Mouse (Mus musculus): ENCODE data around the gene Opcml. TPM values are rescaled to one million over a fixed set of nuclear protein-coding genes. Genes with fewer than 3 reads are reported as not detected.

Opcml gene
- total RNA-seq, 2 experiments from 2014 or later: 1.0 to 1.1 TPM

DNA sequence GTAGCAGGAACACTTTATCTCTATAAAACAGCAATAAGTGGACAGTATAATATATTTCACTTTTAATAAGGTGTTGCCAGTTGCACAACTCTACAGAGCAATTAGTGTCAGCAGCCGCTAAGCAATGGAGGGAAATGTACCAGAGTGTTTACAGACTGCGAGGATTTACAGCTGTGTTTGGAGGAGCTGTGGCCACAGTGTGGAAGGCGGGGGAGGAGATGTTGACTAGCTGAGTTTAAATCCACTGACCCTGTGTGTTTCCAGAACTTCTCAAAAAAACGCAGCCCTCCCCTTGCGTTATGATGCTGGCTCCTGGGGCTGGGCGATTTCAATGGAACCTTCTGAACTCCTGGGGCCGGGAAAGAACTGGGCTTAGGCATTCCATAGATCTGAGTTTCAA is 33.8 kb downstream of the Opcml start:
- DNase-seq: no peak
- intact Hi-C loops (cut with DNase I): no loop called here

DNA sequence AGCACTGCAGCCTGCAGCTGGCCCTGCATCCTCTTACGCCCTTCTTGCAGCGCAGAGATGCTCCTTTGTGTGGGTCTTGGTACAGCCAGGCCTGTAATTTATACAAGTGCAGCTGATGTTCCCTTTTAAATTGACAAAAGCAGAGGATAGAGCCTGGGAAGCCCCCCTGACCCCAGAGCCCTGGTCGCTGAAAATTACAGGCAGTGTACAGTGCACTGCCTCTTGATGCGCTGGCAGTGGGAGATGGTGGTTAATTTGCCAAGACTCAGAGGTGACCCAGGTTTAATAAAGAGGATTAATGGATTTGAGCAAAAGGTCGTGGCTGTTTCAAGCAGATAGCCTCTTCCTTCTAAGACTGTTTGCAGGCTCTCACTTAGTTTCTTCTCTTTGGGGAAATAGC is 39.9 kb downstream of the Opcml start:
- intact Hi-C loops (cut with DNase I): no loop called here
- DNase-seq: no peak

DNA sequence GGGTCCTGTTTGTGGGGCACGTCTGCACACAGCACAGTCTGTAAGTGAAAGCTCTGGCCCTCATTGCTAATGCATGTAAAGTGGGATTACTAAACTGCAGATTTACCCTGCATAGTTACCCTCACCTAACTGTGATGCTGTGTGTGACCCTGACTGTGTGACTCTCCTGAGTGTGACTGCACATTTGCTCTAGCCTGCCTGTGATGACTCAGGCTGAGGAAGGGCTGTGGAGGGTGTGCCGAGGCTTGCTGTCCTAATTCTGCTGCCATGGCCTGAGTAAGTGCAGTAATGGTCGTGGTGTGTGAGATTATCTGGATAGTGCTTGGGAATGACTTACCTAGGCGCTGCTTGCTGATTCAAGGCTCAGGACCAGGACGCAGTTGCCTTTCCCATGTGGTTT is 52.2 kb downstream of the Opcml start:
- intact Hi-C loops (cut with DNase I): no loop called here
- no peak for DNase-seq

DNA sequence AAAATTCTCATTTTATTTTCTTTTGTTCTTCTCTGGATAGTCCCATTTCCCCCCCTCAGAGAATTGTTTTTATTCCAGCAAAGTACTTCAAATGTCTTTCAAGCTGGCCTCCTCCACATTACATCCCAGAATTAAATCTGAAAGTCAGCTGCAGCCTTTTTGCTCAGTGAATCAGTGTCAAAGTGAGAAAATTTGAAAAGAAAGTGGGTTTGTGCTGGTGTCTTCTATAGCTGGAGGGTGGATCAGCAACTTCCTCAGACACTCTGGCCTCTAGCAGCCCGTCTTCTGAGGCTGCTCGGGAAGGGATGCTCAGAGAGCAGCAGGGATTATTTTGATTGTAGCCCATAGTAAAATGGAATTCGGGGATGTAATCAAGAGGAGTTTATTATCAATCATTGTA is 81.0 kb downstream of the Opcml start:
- DNase-seq: no peak
- intact Hi-C loops (cut with DNase I): no loop called here

DNA sequence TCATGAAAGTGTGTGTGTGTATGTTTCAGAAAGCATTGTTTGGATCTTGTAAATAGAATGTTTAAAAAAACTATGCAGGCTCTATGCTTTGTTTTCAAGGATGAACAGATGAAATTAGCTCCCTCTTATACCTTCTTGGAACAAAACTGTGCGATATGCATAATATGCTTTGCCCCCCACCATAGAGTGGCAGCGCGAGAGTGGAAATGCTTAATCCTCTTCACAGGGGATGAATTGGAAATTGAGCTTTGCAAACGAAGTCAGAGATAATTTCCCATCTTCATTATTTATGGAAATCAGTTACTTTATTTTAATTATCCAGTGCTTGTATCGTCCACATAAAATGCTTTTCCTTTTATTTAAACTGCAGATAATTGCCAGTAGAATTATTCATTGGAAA is 99.1 kb downstream of the Opcml start:
- DNase-seq: no peak
- intact Hi-C loops (cut with DNase I): no loop called here

DNA sequence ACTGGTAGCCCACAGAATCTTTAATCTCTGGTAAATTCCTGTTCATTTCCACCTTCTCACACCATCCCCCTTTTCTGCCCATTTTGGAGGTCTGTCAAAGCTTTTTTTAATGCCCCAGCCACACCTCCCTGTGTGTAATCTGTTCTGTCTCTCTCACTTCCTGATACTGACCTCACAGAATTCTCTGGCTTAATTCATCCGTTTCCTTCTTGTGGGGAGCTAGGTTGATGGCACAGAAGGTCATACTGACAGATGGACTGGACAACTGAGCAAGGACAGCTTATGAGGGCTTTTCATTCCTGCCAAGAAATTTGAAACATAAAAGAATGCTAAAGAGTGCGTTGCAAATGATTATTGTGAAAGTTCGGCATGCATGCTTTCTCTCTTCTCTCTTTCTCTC is 126.7 kb downstream of the Opcml start:
- intact Hi-C loops (cut with DNase I): no loop called here
- DNase-seq: no peak

DNA sequence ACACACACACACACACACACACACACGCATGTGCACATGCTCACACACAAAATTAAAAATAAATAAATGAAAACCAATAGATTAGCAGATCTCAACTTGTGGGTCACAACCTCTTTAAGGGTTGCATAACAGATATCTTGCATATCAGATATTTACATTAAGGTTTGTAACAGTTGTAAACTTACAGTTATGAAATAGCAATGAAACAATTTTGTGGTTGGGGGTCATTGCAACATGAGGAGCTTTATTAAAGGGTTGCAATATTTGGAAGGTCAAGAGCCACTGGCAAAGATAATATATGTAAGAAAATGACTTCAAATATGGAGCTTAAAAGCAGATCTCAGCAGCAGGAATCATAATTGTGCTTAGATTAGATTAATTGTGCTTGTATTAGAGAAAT is 132.9 kb downstream of the Opcml start:
- intact Hi-C loops (cut with DNase I): no loop called here
- DNase-seq: no peak

DNA sequence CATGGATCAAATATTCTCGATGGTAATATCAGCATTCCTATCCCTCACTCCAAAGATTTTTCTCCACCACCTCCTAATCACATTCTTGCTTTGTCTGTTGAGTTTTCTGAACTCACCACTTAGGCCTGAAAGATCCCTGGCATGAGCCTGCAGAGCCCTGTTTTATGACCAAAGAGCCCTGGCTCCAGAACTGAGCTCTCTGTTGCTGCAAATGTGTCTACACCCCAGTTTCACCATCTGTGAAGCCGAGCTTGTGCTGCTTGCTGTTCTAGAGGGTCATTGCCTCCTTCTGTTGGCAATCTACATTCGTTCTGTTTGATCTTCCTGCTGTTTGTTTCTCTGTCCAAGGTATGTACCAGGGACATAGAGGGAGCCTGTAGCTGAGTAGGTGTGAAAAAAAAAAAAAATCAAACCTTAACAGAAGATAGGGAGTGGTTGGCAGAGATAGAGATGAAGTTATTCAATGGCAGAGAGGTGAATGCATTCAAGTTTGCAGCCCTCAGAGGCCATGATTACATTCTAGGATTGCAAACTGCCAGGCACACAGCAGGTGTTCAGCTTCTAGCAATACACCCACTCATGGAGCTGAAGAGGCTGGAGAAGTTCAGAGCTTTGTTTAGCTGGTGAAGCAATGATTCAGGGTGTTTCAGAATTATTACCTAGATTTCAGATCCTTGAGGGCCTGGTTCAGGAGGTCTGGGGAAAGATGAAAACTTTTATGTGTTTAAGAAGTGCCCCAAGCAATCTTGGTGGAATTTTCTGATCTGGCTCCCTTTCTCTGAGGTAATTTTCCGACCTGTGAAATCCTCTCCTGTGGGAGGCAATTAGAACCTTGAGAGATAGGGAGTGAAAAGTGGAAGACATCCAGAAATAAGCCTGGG is 133.6 kb downstream of the Opcml start:
- intact Hi-C loops (cut with DNase I): no loop called here
- DNase-seq: no peak

DNA sequence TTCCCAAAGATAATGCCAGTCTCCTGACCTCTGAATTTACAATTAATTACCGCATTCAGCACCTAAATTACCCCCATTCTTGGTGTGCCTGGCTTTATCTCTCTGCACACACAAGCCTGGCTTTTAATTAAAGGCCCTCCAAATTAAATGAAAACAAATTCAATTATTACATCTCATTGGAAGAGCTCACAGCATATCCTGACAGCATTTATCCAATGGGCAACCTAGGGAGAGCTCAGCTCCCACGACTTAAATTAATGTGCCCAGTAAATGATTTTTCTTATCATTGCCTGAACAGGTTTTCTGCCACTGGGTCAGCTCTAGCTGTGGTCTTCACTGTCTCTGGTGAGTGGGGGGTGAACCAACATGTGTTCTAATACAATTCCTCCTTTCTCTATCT is 135.1 kb downstream of the Opcml start:
- intact Hi-C loops (cut with DNase I): no loop called here
- DNase-seq: no peak

DNA sequence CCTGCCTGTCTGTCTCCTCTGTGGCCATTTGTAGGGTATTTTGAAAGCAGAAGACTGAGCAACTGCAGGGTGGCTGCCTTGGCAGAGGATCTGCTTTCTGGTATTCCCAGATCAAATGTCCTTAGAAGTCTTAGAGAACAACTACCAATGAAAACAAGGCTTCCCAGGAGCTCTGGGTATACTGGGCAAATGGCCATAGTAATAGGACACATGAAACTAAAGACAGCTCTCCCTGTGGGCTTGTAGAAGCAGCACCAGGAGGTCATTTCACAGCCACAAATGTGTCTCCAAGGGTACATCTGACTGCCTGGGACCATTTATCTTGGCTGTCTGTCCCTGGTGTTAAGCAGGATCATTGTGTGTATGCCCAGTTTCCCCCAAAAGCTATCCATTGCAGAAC is 146.7 kb downstream of the Opcml start:
- intact Hi-C loops (cut with DNase I): no loop called here
- no peak for DNase-seq

DNA sequence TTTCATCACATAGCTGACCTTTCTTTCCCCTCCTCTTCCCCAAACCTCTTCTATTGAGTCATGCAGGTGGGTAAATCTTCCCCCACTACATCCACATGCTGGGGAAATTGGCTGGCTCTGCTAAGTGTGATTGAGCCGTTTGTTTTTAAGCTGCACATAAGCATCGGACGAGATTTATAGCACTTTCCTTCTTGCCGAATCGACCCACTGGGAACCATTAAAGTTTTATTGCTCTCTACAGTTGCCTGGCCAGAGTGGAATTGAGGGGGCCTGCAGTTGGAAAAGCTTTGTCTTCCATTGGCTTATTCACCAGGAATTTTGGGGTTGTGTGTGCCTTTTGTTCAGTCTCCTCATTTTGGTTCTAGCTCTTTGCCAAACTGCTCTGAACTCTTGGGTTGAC is 147.1 kb downstream of the Opcml start:
- DNase-seq: no peak
- intact Hi-C loops (cut with DNase I): no loop called here

DNA sequence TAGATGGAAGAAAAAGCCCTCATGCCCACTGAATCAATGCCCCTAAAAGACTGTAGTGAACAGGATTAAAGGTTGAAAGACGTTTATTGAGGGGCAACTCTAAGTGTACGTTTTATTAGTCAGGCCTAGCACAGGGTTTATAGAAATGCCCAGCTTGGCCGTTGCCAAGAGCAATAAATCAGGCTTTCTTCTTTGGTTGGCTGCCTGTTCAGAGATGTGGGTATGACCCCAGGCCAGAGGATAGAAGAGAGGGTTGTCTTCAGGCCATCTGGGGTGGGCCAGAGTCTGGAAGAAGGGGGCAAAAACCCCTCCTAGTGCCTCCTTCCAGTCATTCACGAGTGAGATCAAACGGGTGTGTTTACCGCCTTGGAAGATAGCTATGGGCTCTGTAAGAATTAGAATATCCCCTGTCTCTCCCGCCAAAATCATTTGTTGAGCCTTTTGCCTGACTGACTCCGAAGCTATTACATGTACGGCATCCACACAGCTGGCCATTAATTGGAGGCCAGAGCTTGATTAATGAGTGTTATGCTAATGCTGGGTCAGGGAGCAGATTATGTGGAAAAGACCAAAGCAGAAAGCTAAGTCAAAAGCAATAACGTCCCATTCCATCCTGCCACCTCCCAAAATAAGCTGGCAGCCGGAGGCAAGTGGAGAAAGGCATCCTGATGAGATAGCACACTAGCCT is 154.9 kb downstream of the Opcml start:
- intact Hi-C loops (cut with DNase I): no loop called here
- DNase-seq: no peak

DNA sequence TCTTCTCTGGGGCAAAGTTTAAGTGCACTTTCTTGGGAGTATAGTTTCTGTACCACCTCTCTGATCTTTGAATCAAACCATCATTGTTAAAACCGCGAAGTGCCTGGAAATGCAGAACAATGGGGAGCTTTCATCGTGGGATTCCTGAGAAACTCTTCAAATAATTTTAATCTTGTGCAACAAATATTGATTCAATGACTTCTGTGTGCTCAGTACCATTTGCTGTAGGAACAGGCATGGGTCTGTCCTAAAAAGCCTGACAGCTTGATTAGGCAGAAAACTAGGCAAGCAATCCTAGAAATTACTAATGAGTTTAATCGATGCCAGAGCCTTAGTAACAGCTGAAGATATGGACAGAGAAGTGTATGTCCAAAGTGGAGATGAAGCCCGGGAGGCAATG is 160.5 kb downstream of the Opcml start:
- no peak for DNase-seq
- intact Hi-C loops (cut with DNase I): no loop called here

DNA sequence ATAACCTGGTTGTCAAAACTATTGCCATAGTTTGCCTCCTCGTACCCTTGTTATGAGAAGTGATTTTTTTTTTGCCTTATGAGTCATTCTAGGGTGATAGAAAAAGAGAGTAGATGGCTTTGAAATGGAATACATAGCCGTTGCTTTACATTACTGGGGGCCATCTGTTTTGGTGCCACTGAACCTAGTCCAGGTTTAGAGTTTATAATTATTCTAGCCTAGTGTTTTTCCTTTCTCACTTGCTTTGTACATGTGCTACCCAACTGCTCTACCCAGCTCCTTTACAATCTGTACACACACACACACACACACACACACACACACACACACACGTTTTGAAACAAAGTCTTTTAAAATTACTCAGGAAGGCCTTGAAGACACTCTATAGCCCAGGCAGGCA is 171.1 kb downstream of the Opcml start:
- intact Hi-C loops (cut with DNase I): no loop called here

DNA sequence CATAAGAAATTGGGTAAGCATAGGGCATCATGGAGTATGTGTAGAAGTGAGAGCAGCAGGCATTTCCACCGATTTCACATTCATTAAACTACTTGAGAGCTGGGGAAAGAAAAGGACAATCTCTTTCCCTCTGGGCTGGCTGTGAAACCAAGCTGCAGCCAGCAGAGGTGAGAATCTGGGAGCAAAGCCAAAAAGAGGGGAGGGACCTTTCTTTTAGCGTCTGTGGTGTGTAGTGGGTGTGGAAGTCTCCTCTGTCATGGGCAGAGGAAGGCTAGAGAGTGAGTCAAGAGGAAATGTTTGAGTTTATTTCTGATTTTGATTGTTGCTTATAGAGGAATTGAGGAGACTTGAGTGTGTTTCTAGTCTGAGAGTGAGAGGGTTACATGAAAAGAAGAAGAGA is 172.8 kb downstream of the Opcml start:
- intact Hi-C loops (cut with DNase I): no loop called here
- DNase-seq: no peak

More for the DNA sequence above, 171.1 kb downstream of the Opcml start:
- no peak for DNase-seq

DNA sequence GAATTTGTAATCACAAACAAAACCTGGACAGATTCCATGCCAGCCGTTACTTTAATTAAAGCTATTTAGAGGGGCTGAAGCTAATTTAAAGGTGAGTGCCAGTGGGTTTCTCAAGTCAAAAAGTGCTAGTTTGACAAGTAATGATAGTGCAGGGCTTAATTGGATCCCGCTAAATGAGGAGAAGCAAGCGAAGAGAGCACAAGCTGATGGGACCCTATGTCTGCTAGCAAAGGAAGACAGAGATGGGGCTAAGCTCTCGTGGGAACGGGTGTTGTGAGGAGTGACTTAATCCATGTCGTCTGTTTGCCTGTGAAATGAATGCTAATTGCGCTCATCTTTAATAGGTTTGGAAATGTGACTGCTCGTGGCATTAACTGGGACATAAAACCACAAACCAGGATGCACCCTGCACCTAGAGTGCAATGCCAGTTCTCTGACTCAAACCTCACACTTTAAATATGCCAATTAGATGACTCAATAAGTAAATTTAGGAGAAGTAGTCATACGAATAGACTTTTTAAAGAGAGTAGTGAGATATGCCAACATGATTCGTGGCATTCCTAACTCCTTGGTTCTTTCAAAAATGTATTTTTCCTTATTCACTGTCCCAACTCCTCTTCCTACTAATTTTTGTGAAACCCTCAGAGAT is 174.5 kb downstream of the Opcml start:
- no peak for DNase-seq
- intact Hi-C loops (cut with DNase I): no loop called here

DNA sequence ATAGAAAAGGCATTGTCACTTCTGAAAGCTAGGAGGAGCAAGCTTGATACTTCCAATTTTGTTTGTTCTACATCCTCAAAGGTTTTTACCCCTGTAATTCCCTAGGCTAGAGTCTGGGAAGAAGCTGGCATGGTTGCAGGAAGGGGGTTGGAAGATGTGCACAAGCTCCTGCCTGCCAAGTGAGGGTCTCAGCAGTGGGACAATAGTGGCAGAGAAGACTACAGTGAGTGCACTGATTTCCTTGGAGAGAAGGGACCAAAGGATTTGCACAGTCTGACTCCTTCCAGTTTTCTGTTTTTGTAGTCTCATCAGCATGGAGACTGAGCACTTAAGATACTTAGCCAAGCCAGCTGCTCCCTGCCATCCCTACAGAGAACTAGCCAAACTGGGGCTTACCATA is 177.7 kb downstream of the Opcml start:
- DNase-seq: no peak
- intact Hi-C loops (cut with DNase I): no loop called here

DNA sequence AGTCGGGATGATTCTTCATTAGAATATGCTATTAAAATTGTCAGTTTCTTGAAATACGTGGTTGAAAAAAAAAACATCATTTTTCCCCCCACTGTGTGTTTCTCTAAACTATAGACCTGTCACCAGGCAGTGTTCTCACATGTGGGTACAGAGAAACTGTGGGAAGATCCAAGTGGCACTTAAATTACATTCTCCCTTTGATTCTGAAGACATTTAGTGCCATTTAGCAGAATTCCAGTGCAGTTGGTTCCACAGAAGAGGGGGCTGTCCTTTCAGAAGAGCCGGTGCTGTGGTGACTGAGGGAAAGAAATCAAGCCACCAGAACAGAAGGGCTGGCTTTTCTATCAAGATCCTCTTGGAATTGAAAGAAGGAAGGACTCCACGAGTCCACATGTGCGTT is 181.7 kb downstream of the Opcml start:
- no peak for DNase-seq
- intact Hi-C loops (cut with DNase I): no loop called here

DNA sequence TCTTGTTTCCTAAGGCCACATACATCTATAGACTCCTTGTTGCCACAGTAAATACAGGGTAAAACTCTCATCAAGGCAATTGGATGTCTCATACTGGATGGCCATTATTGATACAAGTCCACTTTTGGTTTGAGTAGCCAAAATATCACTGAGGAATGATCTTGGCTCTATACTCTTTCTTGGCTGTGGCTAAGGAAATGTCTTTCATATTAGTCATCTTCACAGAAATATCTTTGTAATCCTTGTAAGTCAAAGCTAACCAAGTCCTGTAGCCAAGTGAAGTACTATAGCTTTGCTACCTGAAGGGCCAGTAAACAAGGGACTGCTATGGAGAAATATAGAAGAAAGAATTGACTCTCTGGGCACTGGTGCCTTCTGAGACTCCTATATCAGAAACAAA is 192.0 kb downstream of the Opcml start:
- intact Hi-C loops (cut with DNase I): no loop called here
- DNase-seq: no peak

DNA sequence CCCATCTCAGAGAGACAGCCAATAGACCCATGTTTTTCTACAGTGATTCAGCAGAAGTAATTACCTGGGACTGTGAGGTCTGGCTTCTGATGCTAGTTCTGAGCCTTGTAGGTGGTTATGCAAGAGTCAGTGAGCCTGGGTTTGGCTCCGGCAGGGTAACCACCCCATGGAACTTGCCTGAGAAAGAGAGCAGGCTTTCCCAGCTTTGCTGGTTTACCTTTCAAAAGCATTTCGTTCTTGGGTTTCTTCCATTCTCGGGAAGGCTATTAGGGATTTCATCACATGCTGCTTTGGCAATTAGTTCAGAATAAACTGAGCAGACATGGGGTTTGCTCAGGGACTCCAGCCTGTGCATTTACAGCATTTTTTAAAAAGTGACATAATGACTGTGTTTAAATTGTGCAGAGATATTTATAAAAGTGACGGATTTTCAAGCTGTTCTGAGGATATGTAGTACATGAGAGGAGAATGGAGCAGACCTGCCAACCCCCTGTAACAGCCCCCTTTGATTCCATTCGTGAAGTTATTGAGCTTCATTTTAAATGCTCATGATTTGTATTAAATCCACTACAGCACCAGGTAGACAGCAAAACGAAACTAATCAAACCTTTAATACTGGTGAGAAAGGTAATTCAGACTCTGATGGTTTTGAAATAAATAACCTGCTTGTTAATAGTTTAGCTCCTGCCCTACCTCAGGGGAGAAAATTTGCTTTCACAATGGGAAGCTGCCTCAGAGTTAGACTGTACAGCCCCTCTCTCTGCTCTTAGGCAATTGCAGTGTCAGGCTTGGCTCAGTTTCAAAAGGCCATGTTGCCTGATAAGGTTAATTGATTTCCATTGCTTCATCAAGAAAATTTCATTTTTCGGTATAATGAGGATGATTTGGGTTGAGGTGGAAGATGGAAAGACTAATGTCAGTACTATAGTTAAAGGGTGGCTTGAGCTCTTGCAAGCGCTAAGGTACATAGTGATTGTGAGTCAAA is 196.3 kb downstream of the Opcml start:
- no peak for DNase-seq

DNA sequence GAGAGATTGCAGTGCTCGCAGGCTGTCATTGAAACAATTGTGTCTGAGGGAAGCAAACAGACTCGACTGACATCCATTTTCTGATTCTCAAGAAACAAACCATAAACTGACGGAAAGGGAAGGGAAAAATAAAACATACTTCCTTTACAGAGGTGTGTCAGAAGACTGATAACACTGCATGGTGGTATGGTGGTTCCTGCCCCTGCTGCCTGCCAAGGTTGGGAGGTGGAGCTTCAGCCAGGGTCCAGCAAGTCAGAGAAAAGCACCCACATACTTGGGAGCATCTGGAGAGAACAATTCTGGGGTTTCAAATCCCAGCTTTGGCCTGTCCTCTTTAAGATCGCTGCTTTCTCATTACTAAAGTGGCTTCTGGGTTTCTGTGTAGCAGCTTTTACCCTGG is 201.0 kb downstream of the Opcml start:
- no peak for DNase-seq
- intact Hi-C loops (cut with DNase I): no loop called here

More for the DNA sequence above, 196.3 kb downstream of the Opcml start:
- intact Hi-C loops (cut with DNase I): no loop called here

All from heart, postnatal 14 days (tissue).